Mouse (Mus musculus): ENCODE measurements at regions not wholly inside any gene's neighbourhood (a gene's known extent, or its start where the extent isn't known, plus 50 kb on each side); places are given as distances from the start of the nearest gene placed in this dataset.
A peak's percentile ranks its signal among the peaks of the same experiment; 100 is the strongest.

DNA sequence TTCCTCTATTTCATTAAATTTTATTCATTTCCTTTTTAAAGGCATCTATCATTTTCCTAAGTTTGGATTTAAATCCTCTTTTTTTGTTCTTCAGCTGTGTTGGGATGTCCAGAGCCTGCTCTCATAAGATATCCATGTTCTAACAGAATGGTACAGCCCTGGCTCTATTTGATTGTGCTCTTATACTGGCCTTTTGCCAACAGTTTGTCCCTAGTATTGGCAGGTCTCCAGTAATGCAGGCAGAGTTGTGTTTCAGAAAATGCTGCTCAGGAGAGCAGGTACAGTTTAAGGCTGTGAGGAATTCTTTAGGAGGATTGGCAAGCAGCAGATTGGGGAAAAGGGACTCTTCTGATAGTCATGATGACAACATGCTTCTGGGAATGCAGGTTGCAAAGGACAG, 797.1 kb upstream of the Slit2 start:
- no peak for DNase-seq (ENCODE audit: low spot score)

DNA sequence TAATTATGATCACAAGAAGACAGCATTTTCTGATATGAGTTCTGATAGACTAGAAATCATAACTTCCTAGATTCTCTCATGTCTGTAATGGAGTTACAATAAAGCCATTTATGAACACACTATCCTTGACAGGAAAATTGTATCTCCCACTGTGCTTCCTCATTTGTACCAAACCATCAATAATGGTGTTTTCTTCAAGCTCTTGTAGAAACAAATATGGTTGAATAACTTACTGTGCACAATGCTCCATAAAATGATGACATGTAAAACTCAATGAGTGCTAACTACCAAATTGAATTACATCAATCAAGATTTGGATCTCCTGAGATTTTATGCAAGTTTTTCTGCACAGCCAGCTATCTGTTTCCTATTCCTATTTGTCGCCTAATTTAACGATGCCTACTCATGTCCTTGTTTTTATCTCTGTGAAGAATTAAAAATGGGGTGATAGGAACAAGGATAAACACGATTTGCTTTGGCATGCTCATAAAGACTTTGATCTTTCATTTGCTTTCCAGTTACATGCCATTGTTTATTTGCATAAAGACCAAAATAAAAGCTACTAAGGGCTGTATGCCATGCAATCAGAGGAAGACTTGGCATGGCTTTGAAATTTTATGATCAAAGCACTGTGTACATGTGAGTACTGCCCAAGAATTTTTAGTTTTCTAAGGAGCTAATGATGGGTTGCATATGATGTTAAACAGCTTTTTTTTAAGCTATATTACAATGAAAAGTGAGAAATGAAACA, 780.6 kb upstream of the Slit2 start:
- no peak for DNase-seq (ENCODE audit: low spot score)

DNA sequence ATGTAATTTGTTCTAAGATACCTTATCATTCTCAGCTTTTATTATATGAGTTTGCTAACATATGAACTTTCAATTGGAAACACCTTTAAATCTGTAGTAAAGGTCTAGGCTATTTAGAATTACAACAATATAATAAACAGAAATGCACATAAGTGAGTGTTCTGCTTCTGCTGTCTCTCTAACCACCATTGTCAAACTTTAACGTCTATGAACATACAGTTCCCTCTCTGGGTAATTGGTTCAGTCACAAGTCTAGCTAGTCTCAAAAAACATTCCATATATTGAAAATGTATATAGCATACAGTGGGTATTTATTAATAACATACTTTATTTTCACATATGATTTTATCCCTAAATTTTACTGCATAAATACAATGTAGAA, 780.0 kb upstream of the Slit2 start:
- no peak for DNase-seq (ENCODE audit: low spot score)

DNA sequence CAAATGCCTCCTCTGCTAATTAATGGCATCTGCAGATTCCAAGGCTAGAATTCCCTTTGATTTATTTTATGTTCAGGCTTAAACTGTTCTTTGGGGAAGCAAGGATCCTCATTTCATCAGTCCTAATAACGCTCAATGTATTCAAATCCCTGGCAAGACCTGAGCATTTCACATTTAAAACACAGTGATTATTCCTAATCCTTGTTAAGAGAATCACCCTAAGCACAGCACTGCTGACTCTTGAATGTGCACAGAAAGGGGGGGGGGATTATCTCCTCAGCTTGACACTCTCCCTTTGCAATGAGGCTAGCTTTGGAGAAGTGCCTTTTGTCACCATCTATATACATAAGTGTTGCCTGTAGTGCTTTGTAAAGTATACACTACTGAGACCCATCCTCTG, 772.4 kb upstream of the Slit2 start:
- DNase-seq (ENCODE audit: low spot score), result no peak

DNA sequence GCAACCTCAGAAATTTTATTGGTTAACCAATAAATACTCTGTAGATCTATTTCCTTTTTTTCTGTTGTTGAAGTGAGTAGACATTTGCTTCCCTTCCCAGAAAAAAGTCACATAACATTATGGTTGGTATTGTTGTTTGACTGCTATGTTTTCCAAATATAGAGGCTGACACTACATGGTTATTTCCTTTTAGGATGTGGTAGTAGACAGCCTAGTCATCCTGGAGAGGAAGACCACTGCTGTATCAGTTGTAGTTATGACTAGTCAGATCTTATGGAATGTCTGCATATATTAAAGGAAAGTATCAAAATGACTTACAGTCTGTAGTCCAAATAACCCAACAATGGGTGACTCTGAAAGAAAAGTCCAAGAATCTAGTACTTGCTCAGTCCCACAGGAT, 767.5 kb upstream of the Slit2 start:
- DNase-seq (ENCODE audit: low spot score), result no peak

DNA sequence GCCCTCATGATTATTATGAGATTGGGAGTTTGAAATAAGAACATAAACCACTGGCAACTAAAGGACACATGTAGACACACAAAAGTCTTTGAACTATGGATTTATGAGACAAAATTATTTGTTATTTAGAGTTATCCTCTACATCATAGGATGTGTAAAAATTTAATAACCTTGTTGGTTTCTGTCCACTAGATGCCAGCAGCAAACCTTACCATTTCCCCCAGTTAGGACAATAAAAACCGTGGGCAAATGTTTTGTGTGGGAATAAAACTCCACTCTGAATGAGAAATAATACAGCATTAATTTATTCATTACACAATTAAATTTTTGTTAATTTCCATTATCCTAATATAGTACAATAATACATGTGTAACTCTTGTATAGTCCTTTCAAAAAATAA, 757.7 kb upstream of the Slit2 start:
- DNase-seq (ENCODE audit: low spot score), result no peak

DNA sequence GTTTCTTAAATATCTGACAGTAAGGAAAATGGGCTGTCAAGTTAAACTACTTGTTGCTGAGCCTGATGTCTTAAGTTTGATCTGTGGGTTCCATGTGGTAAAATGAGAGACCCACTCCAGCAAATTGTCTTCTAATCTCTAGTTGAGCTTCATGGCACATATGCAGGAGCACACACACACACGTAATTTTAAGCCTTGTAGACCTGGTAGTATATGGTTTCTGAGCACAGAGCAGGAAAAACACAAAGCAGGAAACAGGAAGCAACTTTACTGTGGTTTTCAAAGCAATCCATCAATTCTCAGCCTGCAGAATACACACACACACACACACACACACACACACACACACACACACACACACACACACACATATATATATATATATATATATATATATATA, 746.8 kb upstream of the Slit2 start:
- DNase-seq (ENCODE audit: low spot score), result no peak

DNA sequence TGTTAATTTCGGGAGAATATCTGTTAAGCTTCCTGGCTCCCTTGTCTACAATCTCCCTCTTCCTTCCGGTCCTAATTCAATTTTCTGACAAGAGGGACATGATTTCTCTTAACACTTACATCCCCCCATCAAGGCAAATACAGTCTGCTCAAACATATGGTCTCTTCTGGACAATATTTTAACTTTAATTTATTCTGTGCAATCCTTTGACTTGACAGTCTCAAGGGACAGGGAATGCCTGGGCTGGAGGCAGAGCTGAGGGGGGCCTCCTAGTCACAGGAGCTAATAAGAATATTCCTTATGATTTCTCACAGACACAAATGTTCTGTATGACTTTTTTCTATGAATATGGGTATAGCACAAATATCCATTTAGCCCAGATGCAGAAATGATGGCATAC, 742.9 kb upstream of the Slit2 start:
- DNase-seq (ENCODE audit: low spot score), result no peak

DNA sequence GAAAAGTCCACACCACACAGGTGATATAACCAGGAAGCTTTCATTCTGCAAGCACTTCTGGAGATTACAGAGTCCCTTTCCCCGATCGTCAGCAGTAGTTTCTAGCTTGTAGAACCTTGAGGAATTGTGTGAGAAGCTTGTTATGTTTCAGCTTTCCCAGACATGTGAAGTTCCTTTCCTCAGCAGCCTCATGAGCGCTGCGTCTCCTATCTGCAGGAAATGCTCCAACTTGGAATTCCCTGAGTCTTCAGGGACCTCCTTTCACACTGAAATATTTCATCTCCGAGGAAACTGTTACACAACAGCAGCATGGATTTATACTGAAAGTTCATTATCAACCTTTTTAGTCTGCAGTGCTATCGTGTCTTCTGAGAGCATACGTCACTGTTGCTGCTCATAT, 742.4 kb upstream of the Slit2 start:
- no peak for DNase-seq (ENCODE audit: low spot score)

DNA sequence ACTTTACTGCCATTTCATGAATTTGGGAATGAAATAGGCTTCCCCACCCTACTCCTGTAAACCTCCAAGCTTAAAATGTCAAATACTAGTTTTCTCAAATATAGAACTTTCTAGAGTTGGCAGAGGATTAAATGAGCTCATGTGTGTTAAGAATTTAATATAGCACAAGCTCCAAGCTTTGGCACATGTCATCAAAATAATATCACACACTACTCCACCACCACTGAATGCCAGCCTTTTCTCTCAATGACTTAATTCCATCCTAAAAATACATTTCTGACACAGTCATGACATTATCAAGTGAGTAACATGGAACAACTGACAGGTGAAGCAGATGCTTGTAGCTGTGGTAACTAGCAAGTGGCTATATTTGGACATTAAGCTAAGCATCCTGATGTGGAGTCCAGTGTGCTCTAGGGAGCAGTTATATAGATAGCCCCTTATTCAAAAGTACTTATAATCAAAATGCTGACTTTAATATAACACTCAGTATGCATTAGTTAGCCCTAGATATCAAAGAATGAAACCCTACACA, 728.0 kb upstream of the Slit2 start:
- no peak for DNase-seq (ENCODE audit: low spot score)

DNA sequence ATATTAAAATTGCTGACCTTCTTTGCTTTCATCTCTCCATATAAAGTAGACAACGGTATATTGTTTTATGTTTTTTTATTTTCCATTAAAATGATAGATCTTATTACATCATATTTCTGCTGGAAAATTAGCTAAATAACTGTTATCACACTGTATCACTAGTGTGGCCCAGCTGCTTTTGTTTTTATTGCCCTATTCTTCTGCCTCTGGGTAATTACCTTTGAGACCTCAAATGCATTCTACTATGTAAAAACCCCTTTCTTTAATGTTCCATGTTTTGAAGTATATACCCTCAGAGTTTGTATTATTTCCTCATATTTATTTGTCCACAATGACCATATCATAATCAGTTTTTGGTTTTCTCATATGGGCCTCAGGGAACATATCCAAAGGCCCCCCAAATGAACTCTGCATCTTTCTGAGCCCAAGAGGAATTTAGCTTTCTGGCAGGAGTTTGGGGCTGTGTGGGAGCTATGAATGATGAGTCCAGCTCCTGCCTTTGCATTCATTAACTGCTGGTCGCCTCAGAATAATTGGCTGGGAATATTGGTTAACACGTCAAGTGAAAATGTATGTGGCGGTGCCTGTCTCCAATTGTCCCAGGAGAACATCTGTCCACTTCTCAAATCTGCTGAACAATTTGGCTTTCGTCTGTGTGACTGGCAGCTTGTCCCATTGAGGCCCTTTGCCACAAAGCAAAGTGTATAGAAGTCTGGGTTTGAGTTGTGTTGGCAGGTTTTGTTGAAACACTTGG, 721.1 kb upstream of the Slit2 start:
- no peak for DNase-seq (ENCODE audit: low spot score)

DNA sequence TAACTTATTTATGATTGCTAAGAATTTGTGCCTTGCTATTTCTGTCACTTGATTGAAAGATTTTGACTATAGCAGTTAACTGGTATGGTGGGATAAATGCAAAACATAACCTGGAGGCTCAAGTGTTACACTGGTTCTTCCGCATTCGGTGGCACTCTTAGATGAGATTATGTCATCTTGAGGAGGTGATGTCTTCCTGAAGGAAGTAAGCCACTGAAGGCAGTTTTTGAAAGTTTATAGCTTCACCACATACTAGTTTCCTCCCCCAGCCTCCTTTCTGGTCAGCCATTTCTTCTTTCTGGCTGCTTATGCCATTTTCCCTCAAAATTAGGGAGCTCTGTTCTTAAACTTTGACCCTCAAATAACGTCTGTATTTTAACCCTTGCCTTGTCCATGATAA, 710.3 kb upstream of the Slit2 start:
- no peak for DNase-seq (ENCODE audit: low spot score)

DNA sequence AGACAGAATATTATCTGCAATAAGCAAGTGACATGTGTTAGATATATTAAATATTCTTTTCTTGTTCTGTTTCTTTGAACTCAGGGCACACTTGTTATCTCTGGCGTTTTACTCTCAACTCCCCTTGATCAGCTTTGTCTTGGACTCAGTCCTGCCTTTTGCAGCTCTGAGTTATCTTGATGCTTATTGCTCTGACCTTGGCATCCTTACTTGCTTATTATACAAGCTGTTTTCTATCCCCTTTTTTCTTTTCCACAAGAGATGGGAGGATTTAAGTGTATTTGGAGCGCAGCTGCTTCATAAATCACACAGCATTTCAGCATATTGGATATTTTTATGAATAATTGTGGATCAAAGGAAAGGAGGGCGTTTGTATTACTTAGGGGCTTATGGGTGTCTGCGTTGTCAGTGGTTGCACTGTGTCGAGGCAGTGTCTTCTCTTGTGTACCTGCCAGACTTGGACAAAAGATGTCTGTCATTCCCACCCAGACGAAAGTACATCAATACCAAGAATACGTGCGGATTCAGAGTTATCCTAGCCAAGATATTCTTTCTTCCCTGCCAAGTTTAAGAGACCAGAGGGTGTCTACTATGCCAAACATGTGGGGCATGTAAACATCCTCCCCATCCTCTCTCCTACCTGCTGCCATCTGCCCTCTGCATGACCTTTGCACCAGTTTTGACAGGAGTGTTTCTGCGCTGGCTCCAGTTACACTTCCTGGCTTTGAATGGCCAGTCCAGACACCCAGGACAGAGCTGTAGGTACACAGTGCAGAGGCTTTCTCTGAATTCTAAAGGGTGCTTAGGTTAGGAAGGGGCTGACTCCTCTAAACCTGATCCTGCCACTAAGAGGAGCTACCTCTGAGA, 709.3 kb upstream of the Slit2 start:
- peak; percentile 29 for DNase-seq (ENCODE audit: low spot score)

DNA sequence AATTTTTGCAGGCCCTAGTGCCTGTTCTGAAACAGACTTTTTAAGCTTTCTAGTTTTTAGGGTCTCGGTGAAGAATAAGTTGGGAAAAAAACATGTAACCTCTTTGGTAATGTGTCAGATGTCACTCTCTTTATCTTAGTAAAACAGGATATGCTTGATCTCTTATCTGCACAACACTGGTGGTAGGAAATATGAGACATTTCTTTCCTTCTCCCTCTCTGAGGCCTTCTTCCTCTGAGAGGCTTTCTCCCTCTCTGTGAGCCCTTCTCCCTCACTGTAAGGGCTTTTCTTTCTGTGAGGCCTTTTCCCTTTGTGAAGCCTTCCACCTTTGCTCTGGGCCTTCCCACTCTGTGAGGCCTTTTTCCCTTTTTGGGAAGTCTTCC, 708.7 kb upstream of the Slit2 start:
- no peak for DNase-seq (ENCODE audit: low spot score)

DNA sequence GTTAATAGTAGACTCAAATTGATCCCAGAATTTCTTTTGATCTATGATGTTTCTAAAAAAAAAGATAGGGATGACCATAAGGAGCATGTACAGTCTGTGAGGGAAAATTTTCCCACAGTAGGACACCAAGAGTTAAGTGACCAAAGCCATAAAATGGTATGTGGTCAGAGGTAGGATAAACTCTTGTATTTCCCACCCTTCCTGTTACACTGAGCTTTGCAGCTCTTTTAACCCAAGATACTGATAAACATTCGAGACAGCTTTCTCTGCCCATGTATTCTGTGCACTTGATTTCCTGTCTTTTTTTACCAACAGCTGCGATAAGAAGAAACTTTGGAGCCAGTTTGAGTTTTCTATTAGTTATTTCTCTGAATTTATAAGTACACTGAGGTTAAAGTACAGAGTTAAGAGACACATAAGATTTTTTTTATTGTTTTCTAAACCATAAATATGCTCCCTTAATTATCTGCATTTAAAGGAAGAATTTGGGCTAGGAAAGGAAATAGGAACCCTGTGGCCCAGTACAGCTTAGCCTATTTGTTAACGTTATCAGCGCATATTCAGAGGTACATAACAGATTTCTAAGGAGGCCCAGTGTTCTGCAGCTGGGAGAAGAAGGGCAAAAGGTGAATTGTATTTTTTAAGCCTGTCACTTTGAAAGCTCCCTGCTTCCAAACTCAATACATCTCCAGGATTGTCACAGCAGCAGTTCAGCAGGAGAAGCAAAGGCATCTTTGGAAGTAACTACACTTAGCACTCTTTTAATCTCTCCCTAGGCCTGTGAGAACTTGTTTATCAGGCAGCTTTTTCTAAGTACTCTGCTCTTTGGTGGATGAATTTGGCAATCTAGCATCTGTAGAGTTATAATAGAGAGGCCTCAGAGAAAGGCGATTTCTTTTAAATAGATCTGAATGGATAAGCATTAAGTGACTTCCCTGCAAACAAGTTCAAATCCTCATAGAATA, 706.4 kb upstream of the Slit2 start:
- DNase-seq (ENCODE audit: low spot score), result no peak

DNA sequence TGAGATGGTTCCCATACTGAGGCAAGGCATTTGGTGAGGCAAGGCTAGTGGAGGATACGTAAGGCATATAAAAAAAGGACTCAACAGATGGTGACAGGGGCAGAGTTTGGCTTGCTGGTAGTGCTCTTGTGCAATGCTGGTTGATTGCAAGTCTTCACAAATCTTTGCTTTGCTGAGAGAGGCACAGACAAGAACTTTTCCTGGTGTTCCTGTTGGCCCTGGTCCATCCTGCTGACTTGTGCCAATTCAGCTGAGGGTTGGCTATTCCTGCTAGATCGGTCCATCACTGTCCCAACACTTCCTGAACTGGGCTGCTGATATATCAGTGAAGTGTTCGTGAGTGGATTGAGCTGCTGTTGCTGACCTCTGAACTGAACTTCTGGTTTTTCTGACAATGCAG, 703.3 kb upstream of the Slit2 start:
- DNase-seq (ENCODE audit: low spot score), result no peak

DNA sequence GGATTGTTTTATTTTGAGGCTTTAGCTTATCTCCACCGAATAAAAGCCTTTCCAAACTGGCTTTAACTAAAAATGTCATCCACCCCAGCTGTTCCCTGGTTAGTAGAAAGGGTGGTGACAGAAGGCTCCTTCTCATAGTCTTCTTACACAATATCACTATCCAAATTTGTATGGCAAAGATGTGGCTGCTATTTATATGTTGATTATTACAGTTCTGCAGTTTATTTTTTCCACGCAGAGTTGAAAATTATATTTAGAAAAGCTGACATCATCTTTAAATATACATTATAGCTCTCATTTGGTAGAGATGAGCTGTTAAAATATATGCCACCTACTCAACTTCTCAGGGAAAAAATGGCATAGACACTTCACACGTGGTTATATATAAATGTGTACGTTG, 683.3 kb upstream of the Slit2 start:
- no peak for DNase-seq (ENCODE audit: low spot score)

DNA sequence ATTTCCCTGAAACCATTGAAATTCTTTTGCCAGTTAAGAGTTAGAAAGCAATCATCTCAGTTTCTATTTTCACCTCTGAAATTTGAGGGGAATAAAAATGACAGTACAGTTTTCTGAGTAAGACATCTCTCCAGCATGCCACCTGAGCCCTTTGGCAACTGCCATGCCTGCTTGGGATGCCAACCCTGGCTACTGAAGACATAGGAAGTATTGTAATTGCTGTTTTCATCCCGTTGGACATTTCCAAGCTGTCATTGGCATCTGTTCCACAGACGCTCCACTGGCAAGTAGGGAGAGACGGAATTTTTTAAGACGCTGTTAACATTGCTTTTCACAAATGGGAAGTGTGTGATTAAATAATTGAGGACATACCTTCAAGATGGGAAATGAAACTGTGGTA, 665.4 kb upstream of the Slit2 start:
- no peak for DNase-seq (ENCODE audit: low spot score)

DNA sequence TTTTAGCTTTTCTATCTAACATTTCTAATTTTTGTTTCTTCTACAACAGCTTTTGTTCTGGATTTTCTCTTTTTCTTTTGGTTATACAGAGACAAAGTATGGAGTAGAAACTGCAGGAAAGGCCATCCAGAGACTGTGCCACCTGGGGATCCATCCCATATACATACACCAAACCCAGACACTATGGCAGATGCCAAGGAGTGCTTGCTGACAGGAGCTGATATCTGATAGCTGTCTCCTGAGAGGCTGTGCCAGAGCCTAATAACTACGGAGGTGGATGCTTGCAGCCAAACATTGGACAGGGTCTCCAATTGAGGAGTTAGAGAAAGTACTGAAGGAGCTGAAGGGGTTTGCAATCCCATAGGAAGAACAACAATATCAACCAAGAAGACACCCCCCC, 664.8 kb upstream of the Slit2 start:
- no peak for DNase-seq (ENCODE audit: low spot score)

DNA sequence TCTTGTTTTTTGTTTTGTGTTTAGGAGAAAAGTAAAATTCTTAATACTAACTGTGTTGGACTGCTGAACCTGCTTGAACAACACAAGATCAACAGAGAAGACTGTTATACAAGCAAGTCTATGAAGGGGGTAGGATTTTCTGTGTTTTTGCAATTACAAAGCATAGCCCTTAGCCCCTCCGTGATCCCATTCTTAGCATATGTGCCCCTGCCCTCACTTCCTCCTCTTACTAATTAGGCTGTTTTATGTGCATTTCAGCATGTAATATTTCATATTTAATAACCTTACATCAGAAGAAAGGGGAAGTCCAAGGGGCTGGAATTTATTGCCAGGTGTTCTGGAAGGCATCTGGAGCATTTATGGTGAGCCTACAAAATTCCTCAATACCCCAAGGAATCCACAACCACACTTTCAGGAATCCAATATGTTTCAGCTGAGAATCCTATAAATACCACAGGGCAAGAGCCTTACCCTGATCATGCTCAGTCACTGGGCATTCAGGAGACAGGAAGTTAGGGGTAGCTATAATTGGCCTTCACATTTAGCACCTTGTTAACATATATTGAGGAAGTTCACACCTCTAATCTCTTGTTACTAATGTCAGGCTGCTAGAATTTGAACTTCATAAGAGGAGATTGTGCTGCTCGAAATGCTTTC, 660.3 kb upstream of the Slit2 start:
- no peak for DNase-seq (ENCODE audit: low spot score)

DNA sequence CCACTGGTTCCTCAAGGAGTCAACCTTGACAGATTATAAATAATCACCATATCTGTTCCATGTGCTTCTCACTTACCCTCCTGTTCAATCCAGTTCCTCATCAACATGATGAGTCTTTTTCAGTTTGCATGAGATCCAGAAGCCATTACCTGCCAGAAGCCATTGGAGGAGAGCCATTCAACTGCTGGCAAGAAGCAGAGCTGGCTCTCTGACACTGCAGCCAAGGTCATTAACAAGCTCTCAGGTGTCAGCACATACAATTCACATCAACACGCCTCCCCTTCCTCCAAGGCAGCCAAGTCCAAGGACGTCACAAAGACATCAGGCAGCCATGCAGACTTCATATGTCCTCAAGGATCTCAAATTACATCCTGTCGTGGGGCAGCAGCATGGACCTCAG, 648.6 kb upstream of the Slit2 start:
- no peak for DNase-seq (ENCODE audit: low spot score)
